Mouse (Mus musculus) heart, embryonic 10.5 days (tissue): Measurements from ENCODE around the gene Sap30. TPM values are rescaled to one million over a fixed set of nuclear protein-coding genes. Genes with fewer than 3 reads are reported as not detected.
A peak's percentile ranks its signal among the peaks of the same experiment; 100 is the strongest.
"Not testable (repeated sequence)": the region's sequence is repeated elsewhere in the genome, so short reads cannot be mapped to it uniquely, and the experiment has no call there.

Source experiments
- DNase-seq: peaks from one replicate; pipeline ENCODE4 v3.0.0-alpha.2; 2017; ENCODE audit warnings: low spot score
- H3K27ac ChIP-seq: fragments of 300-500 bp; sonication (generic); 2 replicates; pipeline ENCODE4 v1.5.1; 2016; ENCODE audit warnings: mild to moderate bottlenecking
- H3K27me3 ChIP-seq: fragments of 300-500 bp; sonication (generic); 2 replicates; pipeline ENCODE4 v1.6.1; 2016; ENCODE audit warnings: mild to moderate bottlenecking; ENCODE audit not compliant: poor library complexity, insufficient read depth, severe bottlenecking
- H3K36me3 ChIP-seq: fragments of 300-500 bp; sonication (generic); 2 replicates; pipeline ENCODE4 v1.6.1; 2016; ENCODE audit warnings: mild to moderate bottlenecking, moderate library complexity
- H3K4me1 ChIP-seq: fragments of 300-500 bp; sonication (generic); 2 replicates; pipeline ENCODE4 v1.6.1; 2016; ENCODE audit warnings: mild to moderate bottlenecking
- H3K4me3 ChIP-seq: fragments of 300-500 bp; sonication (generic); 2 replicates; pipeline ENCODE4 v1.5.1; 2016; ENCODE audit warnings: mild to moderate bottlenecking, moderate library complexity
- H3K9me3 ChIP-seq: fragments of 300-500 bp; sonication (generic); 2 replicates; pipeline ENCODE4 v1.6.1; 2016; ENCODE audit warnings: mild to moderate bottlenecking, moderate library complexity
- WGBS: fragments of 180-500 bp; shearing (Covaris S2); methylation state at CpG from one replicate; pipeline ENCODE4 v1.1.7; 2016; 5-methylcytosine and 5-hydroxymethylcytosine counted together
- polyA plus RNA-seq: library from polyadenylated mRNA; unstranded; fragments of >200 nt; fragmentation: Nextera tagmentation; extraction: Ambion mirVana; gene quantifications from 2 replicates; pipeline ENCODE4 v1.2.1, GENCODE M21; 2016

Sap30 gene
- polyA plus RNA-seq, 1 experiment from 2014 or later = 66.4 TPM

DNA sequence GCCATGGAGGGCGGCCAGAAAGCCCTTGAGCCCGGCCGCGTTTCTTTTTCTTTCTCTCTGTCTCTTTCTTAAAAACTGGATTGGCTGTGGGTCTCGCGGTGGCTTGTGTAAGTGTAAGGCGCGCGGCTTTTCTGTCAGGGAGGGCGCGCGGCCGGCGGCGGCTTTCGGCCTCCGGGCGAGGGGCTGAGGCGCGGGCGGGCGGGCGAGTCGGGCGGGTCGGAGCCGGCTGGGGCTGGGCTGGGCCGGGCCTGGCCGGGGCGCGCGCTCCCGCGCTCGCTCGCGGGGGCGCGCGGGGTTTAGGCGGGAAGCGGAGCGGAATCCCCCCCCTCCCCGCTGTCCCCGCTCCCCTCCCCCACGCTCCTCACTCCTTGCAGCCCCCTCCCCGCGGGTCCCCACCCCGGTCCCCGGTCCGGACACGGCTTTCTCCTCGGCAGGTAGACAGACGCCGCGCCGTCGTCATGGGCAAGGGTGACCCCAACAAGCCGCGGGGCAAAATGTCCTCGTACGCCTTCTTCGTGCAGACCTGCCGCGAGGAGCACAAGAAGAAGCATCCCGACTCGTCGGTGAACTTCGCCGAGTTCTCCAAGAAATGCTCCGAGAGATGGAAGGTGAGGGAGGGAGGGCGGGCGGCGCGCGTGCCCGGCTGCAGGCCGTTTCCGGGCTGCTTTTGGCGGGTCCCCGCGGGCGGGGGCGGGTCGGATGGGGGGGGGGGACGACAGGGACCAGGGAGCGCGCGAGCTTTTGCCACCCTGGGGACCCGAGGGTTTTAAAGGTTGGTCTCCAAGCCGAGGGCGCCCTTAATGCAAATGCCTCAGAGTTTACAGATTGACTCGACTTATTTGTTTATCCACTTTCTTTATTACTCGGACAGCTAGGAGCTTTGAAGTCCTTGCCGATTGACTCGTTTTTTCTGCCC lies 24.7 kb upstream of the Sap30 start:
- Histone ChIP-seq H3K4me3 (peak overlapping the region; percentile 94), H3K9me3 (no peaks in the 10 kb centered on the region), H3K36me3 (peaks cover 39% of the 10 kb centered on the region), H3K27ac (peak overlapping the region; percentile 100), H3K4me1 (peaks cover 13% of the 10 kb centered on the region; the same call in 1 of the 2 replicates), H3K27me3 (no peaks in the 10 kb centered on the region)
- no peak for DNase-seq
- under 1% methylated on average over 82 of the region's 96 CpGs for WGBS

DNA sequence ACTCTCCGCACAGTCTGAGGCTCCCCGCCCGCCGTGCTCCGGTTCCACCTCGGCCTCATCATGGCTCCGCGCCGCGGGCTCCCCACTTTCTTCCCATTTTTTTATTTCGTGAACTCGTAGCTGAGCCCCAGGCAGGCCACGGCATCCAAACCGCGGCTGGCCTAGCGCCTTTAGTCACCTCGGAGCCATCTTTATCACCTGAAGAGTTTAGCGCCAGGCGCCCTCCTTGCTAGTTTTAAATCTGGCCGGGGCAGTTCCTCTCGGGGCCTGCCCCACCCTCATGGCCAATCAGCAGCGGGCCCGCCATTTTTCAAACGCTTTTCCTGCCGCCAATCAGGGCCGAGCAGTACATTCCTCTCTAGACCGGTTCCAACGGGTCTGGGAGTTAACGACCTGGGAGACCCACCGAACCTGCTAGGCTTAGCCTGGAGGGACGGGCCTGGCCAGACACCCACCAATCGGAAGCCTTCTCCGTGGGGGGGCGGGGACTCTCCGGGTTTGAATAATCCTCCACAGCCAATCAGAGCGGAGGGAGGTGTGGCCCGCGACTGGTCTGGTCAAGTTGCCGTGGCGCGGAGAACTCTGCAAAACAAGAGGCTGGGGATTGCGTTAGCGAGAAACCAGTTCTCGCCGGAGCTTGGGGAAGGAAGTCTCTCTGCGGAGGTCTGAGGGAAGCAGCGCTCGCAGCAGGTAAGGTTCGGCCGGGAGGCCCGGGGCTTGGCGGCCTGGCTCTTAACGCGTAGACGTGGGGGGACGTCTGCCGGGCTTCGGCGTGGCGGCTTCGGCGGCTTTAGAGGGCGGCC lies 23.9 kb upstream of the Sap30 start, which contains the start of gene Hmgb2:
Hmgb2 (plus strand) TSS at position 592 of the 803 bp plus-strand sequence.
- peak; percentile 100 for DNase-seq
- under 1% methylated on average over 63 of the region's 63 CpGs for WGBS
- no peaks in the 10 kb centered on the region for H3K27me3 ChIP-seq
- peak within 1 kb of the TSS; percentile 100 for H3K27ac ChIP-seq
- peak within 1 kb of the TSS; percentile 94 for H3K4me3 ChIP-seq
- peaks cover 39% of the 10 kb centered on the region for H3K36me3 ChIP-seq
- H3K9me3 ChIP-seq = no peaks in the 10 kb centered on the region
- peaks cover 13% of the 10 kb centered on the region; the same call in 1 of the 2 replicates for H3K4me1 ChIP-seq

DNA sequence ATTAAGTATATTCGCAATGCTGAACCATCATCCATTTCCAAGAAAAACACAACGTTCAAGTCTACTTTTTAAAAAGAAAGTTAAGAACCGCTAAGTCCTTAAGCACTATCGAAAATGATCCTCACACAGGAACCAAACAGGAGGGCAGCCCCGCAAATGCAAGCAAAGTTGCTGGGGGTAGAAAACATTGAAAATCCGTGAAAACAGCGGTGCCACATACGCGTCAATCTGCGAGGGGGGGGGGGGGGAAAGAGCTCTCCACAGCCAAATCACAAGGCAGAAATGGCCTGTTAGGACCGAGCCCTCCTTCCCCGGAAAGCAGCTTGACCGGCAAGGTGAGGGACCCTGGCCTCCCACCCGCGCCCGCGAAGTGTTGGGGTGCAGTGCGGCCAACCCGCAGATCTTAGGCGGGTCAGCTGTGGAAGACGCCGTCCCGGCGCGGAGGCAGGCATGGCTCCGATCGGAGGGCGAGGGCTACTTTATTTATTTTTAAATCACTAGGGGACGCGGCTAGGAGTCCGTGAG lies 23.2 kb upstream of the Sap30 start:
- no peaks in the 10 kb centered on the region for H3K27me3 ChIP-seq
- H3K36me3 ChIP-seq = peaks cover 33% of the 10 kb centered on the region
- peak overlapping the region; percentile 94 for H3K4me3 ChIP-seq
- WGBS = 1% methylated on average over 31 of the region's 31 CpGs
- no peaks in the 10 kb centered on the region for H3K9me3 ChIP-seq
- no peak for DNase-seq
- H3K4me1 ChIP-seq = peaks cover 13% of the 10 kb centered on the region; the same call in 1 of the 2 replicates
- H3K27ac ChIP-seq = peak overlapping the region; percentile 96

DNA sequence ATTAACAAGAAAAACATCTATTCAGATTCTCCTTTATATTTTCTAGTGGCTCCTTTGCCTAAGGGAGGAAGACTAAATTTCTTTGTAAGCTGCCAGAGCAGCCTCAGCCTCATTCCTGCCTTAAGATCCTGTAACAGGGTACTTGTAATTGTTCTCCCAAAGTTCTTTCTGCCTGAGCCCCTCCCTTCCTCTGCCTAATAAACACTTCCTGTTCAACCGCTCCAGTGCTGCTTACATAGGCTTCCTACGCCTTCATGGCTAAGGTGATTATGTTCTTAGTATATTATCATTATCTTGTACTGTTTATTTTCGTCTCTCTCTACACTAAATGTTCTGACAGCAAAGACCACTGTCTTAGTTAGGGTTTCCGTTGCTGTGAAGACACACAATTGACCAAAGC lies 21.0 kb upstream of the Sap30 start:
- 71% methylated on average over 4 of the region's 4 CpGs for WGBS
- no peaks in the 10 kb centered on the region for H3K27me3 ChIP-seq
- no peak overlapping the region for H3K27ac ChIP-seq
- H3K4me1 ChIP-seq = peaks cover 15% of the 10 kb centered on the region; the same call in 1 of the 2 replicates
- H3K36me3 ChIP-seq = peaks cover 16% of the 10 kb centered on the region
- H3K9me3 ChIP-seq = no peaks in the 10 kb centered on the region
- DNase-seq = no peak
- H3K4me3 ChIP-seq = no peak overlapping the region

DNA sequence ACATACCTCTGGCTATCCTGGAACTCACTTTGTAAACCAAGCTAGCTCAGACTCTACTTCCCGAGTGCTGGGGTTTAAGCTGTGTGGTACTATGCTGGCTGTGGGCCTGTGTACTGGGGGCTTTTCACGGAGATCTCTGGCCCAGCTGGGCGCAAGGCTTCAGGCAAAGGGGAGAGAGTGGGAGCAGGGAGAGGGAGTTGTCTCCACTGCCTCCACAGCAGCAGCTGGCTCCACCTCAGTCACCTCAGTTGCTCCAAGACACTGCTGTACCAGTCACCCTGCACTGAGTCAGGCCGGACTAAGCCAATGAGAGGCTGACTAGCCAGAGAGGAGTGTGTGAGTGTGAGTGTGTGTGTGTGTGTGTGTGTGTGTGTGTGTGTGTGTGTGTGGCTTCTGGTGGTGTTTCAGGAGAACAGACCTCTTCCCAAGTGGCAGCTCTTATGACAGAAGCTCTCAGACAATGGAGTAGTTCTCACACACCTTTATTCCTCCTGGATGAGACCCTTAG lies 19.9 kb upstream of the Sap30 start:
- Histone ChIP-seq H3K4me1 (0 out of 2 replicates have a peak, but pooled peaks cover 12% of the 10 kb centered on the region), H3K36me3 (peaks cover 13% of the 10 kb centered on the region; the same call in 1 of the 2 replicates), H3K27ac (0 out of 2 replicates have a peak overlapping the region, but pooled peaks have one; percentile 10), H3K4me3 (no peak overlapping the region), H3K9me3 (no peaks in the 10 kb centered on the region), H3K27me3 (no peaks in the 10 kb centered on the region)
- peak; percentile 57 for DNase-seq
- WGBS = 85% methylated on average over 4 of the region's 4 CpGs

DNA sequence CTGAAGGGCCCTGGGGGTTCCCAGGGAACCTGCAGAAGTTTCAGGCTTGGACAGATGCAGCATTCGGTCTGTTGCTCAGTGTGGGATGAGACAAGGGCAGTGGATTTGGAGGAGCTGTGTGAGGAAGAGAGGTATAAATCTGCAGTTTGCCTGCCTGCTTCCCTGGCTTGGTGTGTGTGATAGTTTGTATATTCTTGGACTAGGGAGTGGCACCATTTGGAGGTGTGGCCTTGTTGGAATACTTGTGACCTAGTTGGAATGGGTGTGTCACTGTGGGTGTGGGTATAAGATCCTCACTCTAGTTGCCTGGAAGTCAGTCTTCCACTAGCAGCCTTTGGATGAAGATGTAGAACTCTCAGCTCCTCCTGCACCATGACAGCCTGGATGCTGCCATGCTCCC lies 17.8 kb upstream of the Sap30 start:
- H3K4me3 ChIP-seq, DNase-seq, H3K27ac ChIP-seq, H3K9me3 ChIP-seq, H3K27me3 ChIP-seq, H3K4me1 ChIP-seq: not testable (repeated sequence)
- H3K36me3 ChIP-seq = peaks cover 12% of the 10 kb centered on the region; the same call in 1 of the 2 replicates
- 68% methylated on average over 1 of the region's 1 CpGs for WGBS

DNA sequence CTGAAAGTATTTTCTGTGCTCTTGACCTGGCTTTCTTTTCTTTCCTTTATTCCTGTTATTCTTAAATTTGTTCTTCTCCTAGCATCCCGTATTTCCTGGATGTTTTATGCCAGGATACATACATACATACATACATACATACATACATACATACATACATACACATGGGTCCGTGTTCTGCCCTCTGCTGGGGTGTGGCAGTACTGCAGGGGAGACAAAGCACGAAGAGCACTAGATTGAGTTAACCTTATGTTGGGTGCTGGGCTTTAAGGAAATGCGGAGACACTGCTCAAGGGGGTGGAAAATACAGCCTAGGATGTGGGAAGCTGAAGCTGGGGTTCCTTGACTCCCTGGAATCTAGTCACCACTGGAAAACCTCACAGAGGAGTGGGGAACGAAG lies 16.0 kb upstream of the Sap30 start:
- H3K27ac ChIP-seq = no peak overlapping the region
- 56% methylated on average over 5 of the region's 5 CpGs for WGBS

DNA sequence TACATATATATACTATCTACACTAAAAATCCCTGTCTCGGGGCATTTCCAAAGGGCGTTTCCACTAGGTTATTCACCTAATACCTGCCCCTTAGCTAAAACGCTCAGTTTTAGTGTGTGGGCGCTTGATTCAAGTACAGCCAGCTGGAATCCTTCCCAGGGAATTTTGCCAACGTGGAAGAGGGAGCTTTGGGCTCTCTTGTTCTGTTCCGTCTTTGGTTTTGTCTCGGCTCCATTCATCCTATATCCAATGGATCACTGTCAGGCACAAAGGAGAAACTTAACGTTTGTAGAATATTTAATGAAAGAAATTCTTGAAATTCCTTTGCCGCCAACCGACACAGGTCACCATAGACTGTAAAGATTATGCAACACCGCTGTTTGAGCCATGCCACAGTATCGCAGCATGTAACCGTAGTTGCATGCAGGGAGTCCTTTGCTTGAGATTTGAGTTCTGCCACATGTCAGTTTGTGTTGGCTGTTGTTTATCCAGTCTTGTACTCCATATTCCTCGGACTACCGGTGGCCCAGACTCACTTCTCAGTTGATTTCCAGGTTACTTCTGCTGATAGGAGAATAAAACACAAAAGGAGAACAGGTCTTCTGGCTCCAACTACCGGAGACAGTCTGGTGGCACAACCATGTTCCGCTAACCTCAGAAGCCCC lies 11.3 kb upstream of the Sap30 start:
- no peaks in the 10 kb centered on the region for H3K4me1 ChIP-seq
- DNase-seq = no peak
- H3K36me3 ChIP-seq = 0 out of 2 replicates have a peak, but pooled peaks cover 9% of the 10 kb centered on the region
- no peaks in the 10 kb centered on the region for H3K27me3 ChIP-seq
- H3K4me3 ChIP-seq = no peak overlapping the region
- H3K9me3 ChIP-seq = no peaks in the 10 kb centered on the region
- WGBS = 73% methylated on average over 17 of the region's 17 CpGs
- no peak overlapping the region for H3K27ac ChIP-seq

More for the DNA sequence above, 16.0 kb upstream of the Sap30 start:
- DNase-seq = peak; percentile 82
- Histone ChIP-seq H3K4me1 (0 out of 2 replicates have a peak, but pooled peaks cover 4% of the 10 kb centered on the region), H3K36me3 (peaks cover 10% of the 10 kb centered on the region; the same call in 1 of the 2 replicates), H3K4me3 (no peak overlapping the region), H3K27me3 (no peaks in the 10 kb centered on the region), H3K9me3 (no peaks in the 10 kb centered on the region)

DNA sequence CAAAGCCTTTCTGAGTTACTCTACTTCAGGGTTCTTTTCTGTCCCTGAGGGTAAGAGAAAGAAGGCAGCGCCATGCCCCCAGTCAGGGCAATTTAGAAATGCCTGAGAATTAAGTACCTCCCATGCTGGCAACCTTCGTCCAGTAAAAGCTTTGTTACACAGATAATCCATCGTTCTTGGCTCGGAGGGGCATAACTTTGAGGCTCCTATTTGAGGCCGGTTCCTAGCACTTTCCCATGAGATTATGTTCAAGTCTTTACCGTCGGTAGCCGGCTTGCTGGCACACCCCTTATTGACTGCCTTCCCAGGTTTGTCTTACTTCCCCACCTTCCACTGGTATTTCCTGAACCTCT lies 10.8 kb upstream of the Sap30 start:
- Histone ChIP-seq H3K4me1 (no peaks in the 10 kb centered on the region), H3K9me3 (no peaks in the 10 kb centered on the region), H3K36me3 (peaks cover 10% of the 10 kb centered on the region; the same call in 1 of the 2 replicates), H3K4me3 (no peak overlapping the region), H3K27ac (no peak overlapping the region), H3K27me3 (no peaks in the 10 kb centered on the region)
- DNase-seq = no peak
- WGBS = 79% methylated on average over 8 of the region's 8 CpGs

DNA sequence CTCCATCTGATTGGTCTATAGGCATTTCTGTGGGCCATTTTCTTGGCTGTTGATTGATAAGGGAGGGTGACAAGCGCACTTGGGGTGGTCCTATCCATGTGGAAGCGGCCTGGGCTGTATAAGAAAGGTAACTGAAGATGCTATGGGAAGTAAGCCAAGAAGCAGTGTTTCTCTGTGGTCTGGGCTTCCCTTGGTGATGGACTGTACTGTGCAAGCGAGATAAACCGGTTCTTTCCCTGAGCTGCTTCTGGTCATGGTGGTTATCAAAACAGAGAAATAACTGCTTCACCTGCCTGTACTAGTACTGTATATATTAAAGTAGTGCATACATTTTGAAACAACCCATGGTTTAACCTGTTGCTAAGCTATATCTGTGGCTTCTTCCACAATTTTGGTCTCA lies 4.2 kb upstream of the Sap30 start:
- 92% methylated on average over 4 of the region's 4 CpGs for WGBS
- DNase-seq = no peak

DNA sequence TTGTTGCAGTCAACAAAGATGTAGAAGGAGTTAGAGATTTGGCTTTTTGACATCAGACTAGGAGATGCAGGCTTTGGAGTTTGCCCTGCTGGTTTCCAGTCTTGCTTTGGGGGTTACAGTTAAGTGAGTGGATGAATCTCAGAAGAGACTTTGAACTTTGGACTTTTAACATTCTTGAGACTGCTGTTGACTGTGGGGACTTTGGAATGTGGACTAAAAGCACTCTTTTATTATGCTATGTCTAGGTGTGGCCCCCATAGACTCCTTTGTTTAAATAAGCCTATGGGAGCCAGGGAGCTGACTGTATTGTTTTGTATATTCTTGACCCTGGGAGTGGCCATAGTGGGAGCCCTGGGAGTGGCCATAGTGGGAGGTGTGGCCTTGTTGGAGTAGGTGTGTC lies 2.2 kb upstream of the Sap30 start:
- no peak for DNase-seq
- peaks cover 16% of the 10 kb centered on the region; the same call in 1 of the 2 replicates for H3K4me1 ChIP-seq
- H3K4me3 ChIP-seq = no peak overlapping the region
- H3K27ac ChIP-seq = no peak overlapping the region
- peaks cover 8% of the 10 kb centered on the region; the same call in 1 of the 2 replicates for H3K36me3 ChIP-seq
- H3K9me3 ChIP-seq = no peaks in the 10 kb centered on the region
- H3K27me3 ChIP-seq = no peaks in the 10 kb centered on the region

More for the DNA sequence above, 4.2 kb upstream of the Sap30 start:
- Histone ChIP-seq H3K36me3 (peaks cover 10% of the 10 kb centered on the region; the same call in 1 of the 2 replicates), H3K9me3 (no peaks in the 10 kb centered on the region), H3K27ac (no peak overlapping the region), H3K4me1 (0 out of 2 replicates have a peak, but pooled peaks cover 9% of the 10 kb centered on the region), H3K27me3 (no peaks in the 10 kb centered on the region), H3K4me3 (no peak overlapping the region)

DNA sequence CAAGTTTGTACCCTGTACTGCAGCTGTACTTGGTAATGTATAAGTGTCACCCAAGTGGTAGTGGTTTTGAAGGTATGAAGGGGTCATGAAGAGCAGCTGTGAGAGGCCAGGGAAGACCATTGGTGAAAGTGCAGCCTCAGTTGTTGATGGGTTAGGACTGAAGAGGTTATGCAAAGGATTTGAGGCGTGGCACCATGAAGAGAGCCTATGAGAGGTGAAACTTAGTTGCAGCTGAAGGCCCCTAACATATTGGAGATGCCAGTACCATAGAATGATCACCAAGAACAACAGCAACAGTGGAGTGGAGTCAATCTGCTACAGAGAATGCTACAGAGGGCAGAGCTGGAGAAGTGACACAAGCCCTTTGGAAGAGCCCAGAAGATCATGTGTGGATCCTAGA lies 1.7 kb upstream of the Sap30 start:
- Histone ChIP-seq H3K27me3 (no peaks in the 10 kb centered on the region), H3K9me3 (no peaks in the 10 kb centered on the region), H3K4me1 (peaks cover 16% of the 10 kb centered on the region; the same call in 1 of the 2 replicates), H3K4me3 (no peak overlapping the region), H3K36me3 (peaks cover 9% of the 10 kb centered on the region; the same call in 1 of the 2 replicates), H3K27ac (peak overlapping the region; percentile 96)
- no peak for DNase-seq
- WGBS = 86% methylated on average over 1 of the region's 1 CpGs
